Mouse (Mus musculus) heart, embryonic 14.5 days (tissue): ENCODE data around the gene Gpd1l. TPM values are rescaled to one million over a fixed set of nuclear protein-coding genes. Genes with fewer than 3 reads are reported as not detected.

Source experiments
- ATAC-seq: fragments of 200-750 bp; cut with Nextera tagmentation; 2 replicates; pipeline ENCODE4 v1.8.0; 2017; ENCODE audit warnings: low read depth, moderate TSS enrichment; ENCODE audit not compliant: insufficient number of reproducible peaks, insufficient read depth, low FRiP score
- H3K27ac ChIP-seq, 2 experiments: fragments of 200-500 bp in 1 of 2; fragments of 300-500 bp in 1 of 2; sonication (generic) in 1 of 2; replicated peaks in 1 of 2; 2 replicates each; pipeline ENCODE4 v1.5.1; 2012 to 2014; ENCODE audit warnings: low read depth in 2 of 2, low read length in 2 of 2, control low read depth in 1 of 2, mild to moderate bottlenecking in 1 of 2, mixed read lengths in 1 of 2; ENCODE audit not compliant: control insufficient read depth in 1 of 2, insufficient read depth in 1 of 2
- H3K27me3 ChIP-seq: fragments of 300-500 bp; sonication (generic); 2 replicates; pipeline ENCODE4 v1.6.1; 2014; ENCODE audit warnings: mild to moderate bottlenecking, low read length, control low read depth; ENCODE audit not compliant: control insufficient read depth, insufficient read depth
- H3K36me3 ChIP-seq: fragments of 300-500 bp; sonication (generic); 2 replicates; pipeline ENCODE4 v1.6.1; 2014; ENCODE audit warnings: mild to moderate bottlenecking, control low read depth, low read length, mixed read lengths; ENCODE audit not compliant: control insufficient read depth, insufficient read depth
- H3K4me1 ChIP-seq, 2 experiments: fragments of 200-500 bp in 1 of 2; fragments of 300-500 bp in 1 of 2; sonication (generic) in 1 of 2; 2 replicates each; pipeline ENCODE4 v1.6.1; 2012 to 2014; ENCODE audit warnings: low read length in 2 of 2, control low read depth in 1 of 2, mixed read lengths in 1 of 2; ENCODE audit not compliant: control insufficient read depth in 2 of 2, insufficient read depth in 2 of 2
- H3K4me2 ChIP-seq: fragments of 300-500 bp; sonication (generic); 2 replicates; pipeline ENCODE4 v1.6.1; 2014; ENCODE audit warnings: mild to moderate bottlenecking, low read length
- H3K4me3 ChIP-seq, 2 experiments: fragments of 200-500 bp in 1 of 2; fragments of 300-500 bp in 1 of 2; sonication (generic) in 1 of 2; 2 replicates each; pipeline ENCODE4 v1.5.1; 2012 to 2014; ENCODE audit warnings: low read length in 2 of 2, mild to moderate bottlenecking in 2 of 2, control low read depth in 1 of 2, low read depth in 1 of 2, moderate library complexity in 1 of 2; ENCODE audit not compliant: control insufficient read depth in 1 of 2, insufficient read depth in 1 of 2
- H3K9ac ChIP-seq: fragments of 300-500 bp; sonication (generic); 2 replicates; pipeline ENCODE4 v1.6.1; 2014; ENCODE audit warnings: mild to moderate bottlenecking, low read length
- H3K9me3 ChIP-seq: fragments of 300-500 bp; sonication (generic); 2 replicates; pipeline ENCODE4 v1.6.1; 2016; ENCODE audit warnings: low read length, control low read depth; ENCODE audit not compliant: control insufficient read depth
- WGBS: fragments of 180-500 bp; shearing (Covaris S2); extraction: QIAGEN DNeasy Blood & Tissue Kit; methylation state at CpG from one replicate; pipeline ENCODE4 v1.1.7; 2014; 5-methylcytosine and 5-hydroxymethylcytosine counted together
- polyA plus RNA-seq: library from polyadenylated mRNA; unstranded; fragments of >200 nt; fragmentation: Nextera tagmentation; extraction: Ambion mirVana; gene quantifications from 2 replicates; pipeline ENCODE4 v1.2.1, GENCODE M21; 2014

Gene Gpd1l
- polyA plus RNA-seq, 1 experiment from 2014 or later, result 14.6 TPM

GRCm38 (mm10) chr9:114925039-114925438 lies 8.7 kb downstream of the Gpd1l start:
- no peaks in the 10 kb centered on the region for H3K9me3 ChIP-seq
- no peaks in the 10 kb centered on the region for H3K27me3 ChIP-seq
- H3K4me1 ChIP-seq, result peaks cover 11 to 27% of the 10 kb centered on the region in 2 experiments
- no peak overlapping the region for H3K9ac ChIP-seq
- H3K36me3 ChIP-seq, result no peaks in the 10 kb centered on the region
- H3K4me2 ChIP-seq, result no peak overlapping the region
- ATAC-seq, result no peak
- WGBS, result 40% methylated on average over 10 of the region's 10 CpGs
- H3K4me3 ChIP-seq, result no peak overlapping the region
- no peak overlapping the region for H3K27ac ChIP-seq

GRCm38 (mm10) chr9:114924511-114924910 lies 9.3 kb downstream of the Gpd1l start:
- H3K9ac ChIP-seq, result no peak overlapping the region
- H3K4me3 ChIP-seq, result no peak overlapping the region
- no peaks in the 10 kb centered on the region for H3K9me3 ChIP-seq
- 40% methylated on average over 5 of the region's 5 CpGs for whole genome bisulfite sequencing
- no peaks in the 10 kb centered on the region for H3K36me3 ChIP-seq
- no peak overlapping the region for H3K4me2 ChIP-seq
- H3K27me3 ChIP-seq, result no peaks in the 10 kb centered on the region
- ATAC-seq, result no peak
- no peak overlapping the region for H3K27ac ChIP-seq
- H3K4me1 ChIP-seq, result peaks cover 11 to 27% of the 10 kb centered on the region in 2 experiments

GRCm38 (mm10) chr9:114922209-114922608 lies 11.6 kb downstream of the Gpd1l start:
- ATAC-seq, result no peak
- WGBS, result 71% methylated on average over 5 of the region's 5 CpGs

GRCm38 (mm10) chr9:114921352-114922081 lies 12.3 kb downstream of the Gpd1l start:
- no peak for ATAC-seq
- Histone ChIP-seq H3K9ac (peak overlapping the region; percentile 28; the same call in 1 of the 2 replicates), H3K9me3 (no peaks in the 10 kb centered on the region), H3K4me1 (peaks cover 11 to 27% of the 10 kb centered on the region in 2 experiments), H3K4me3 (no peak overlapping the region), H3K4me2 (no peak overlapping the region), H3K36me3 (peaks cover 9% of the 10 kb centered on the region), H3K27ac (peak overlapping the region; percentile 37 to 41; a peak in 1 of 4 replicates), H3K27me3 (no peaks in the 10 kb centered on the region)
- 98% methylated on average over 2 of the region's 2 CpGs for whole genome bisulfite sequencing

More at GRCm38 (mm10) chr9:114922209-114922608, 11.6 kb downstream of the Gpd1l start:
- H3K9me3 ChIP-seq, result no peaks in the 10 kb centered on the region
- H3K4me3 ChIP-seq, result no peak overlapping the region
- H3K4me2 ChIP-seq, result no peak overlapping the region
- H3K27ac ChIP-seq, result no peak overlapping the region
- H3K4me1 ChIP-seq, result peaks cover 11 to 27% of the 10 kb centered on the region in 2 experiments
- no peak overlapping the region for H3K9ac ChIP-seq
- H3K27me3 ChIP-seq, result no peaks in the 10 kb centered on the region
- 0 out of 2 replicates have a peak, but pooled peaks cover 2% of the 10 kb centered on the region for H3K36me3 ChIP-seq

- H3K4me3 ChIP-seq, result no peak overlapping the region
- H3K4me2 ChIP-seq, result peak overlapping the region; percentile 7; the same call in 1 of the 2 replicates
- no peak for ATAC-seq
- WGBS, result 55% methylated on average over 9 of the region's 9 CpGs
- no peaks in the 10 kb centered on the region for H3K27me3 ChIP-seq
- peaks cover 12 to 26% of the 10 kb centered on the region in 2 experiments for H3K4me1 ChIP-seq
- H3K36me3 ChIP-seq, result peaks cover 17% of the 10 kb centered on the region
- H3K9me3 ChIP-seq, result no peaks in the 10 kb centered on the region
- peak overlapping the region; percentile 28; the same call in 1 of the 2 replicates for H3K9ac ChIP-seq
- peak overlapping the region; percentile 37 to 41; a peak in 3 of 4 replicates for H3K27ac ChIP-seq
Measured at GRCm38 (mm10) chr9:114920569-114920968, 13.2 kb downstream of the Gpd1l start.

- no peaks in the 10 kb centered on the region for H3K27me3 ChIP-seq
- H3K27ac ChIP-seq, result no peak overlapping the region
- no peak overlapping the region for H3K9ac ChIP-seq
- H3K36me3 ChIP-seq, result peaks cover 33% of the 10 kb centered on the region
- H3K4me3 ChIP-seq, result no peak overlapping the region
- 54% methylated on average over 18 of the region's 18 CpGs for WGBS
- no peak for ATAC-seq
- H3K9me3 ChIP-seq, result no peaks in the 10 kb centered on the region
- no peak overlapping the region for H3K4me2 ChIP-seq
- H3K4me1 ChIP-seq, result peaks cover 11 to 19% of the 10 kb centered on the region in 2 experiments; a peak in 2 of 4 replicates
Measured at GRCm38 (mm10) chr9:114912680-114913649, 20.8 kb downstream of the Gpd1l start.

GRCm38 (mm10) chr9:114907509-114907908 lies 26.3 kb downstream of the Gpd1l start:
- peak overlapping the region in 1 of 2 experiments; percentile 45; a peak in 1 of 4 replicates for H3K27ac ChIP-seq
- H3K9me3 ChIP-seq, result no peaks in the 10 kb centered on the region
- no peak overlapping the region for H3K4me3 ChIP-seq
- peaks cover 0 to 2% of the 10 kb centered on the region in 2 experiments; a peak in 1 of 4 replicates for H3K4me1 ChIP-seq
- H3K27me3 ChIP-seq, result no peaks in the 10 kb centered on the region
- H3K36me3 ChIP-seq, result peaks cover 24% of the 10 kb centered on the region
- WGBS, result 60% methylated on average over 7 of the region's 7 CpGs
- no peak for ATAC-seq
- H3K9ac ChIP-seq, result no peak overlapping the region
- H3K4me2 ChIP-seq, result no peak overlapping the region
